Mouse (Mus musculus) left cerebral cortex, adult 2 months (tissue): ENCODE results near the gene Gusb. TPM values are rescaled to one million over a fixed set of nuclear protein-coding genes. Genes with fewer than 3 reads are reported as not detected.

Experiments used
- DNase-seq, 2 experiments: peaks; one replicate each; pipeline ENCODE4 v3.0.0; 2021 to 2022; ENCODE audit warnings: low spot score in 2 of 2, mixed read lengths in 1 of 2; ENCODE audit errors: extremely low spot score in 1 of 2
- H3K27ac ChIP-seq: fragments of 200-600 bp; 2 replicates; pipeline ENCODE4 v1.8.1; 2022
- H3K4me3 ChIP-seq: fragments of 200-600 bp; 2 replicates; pipeline ENCODE4 v1.8.1; 2022
- CTCF ChIP-seq: fragments of 200-600 bp; IDR thresholded peaks from 2 replicates; pipeline ENCODE4 v1.8.1; 2022; ENCODE audit warnings: antibody characterized with exemption, mild to moderate bottlenecking, moderate library complexity
- intact Hi-C: fragments of 180-260 bp; cut with DNase I; formaldehyde crosslinking; loops from one replicate; pipeline ENCODE4 v1.15.1; 2025
- long read RNA-seq, 2 experiments: library from polyadenylated mRNA; stranded (forward); transcript quantifications; one replicate each; pipeline ENCODE4 v2.0.0; 2021; ENCODE audit warnings: borderline mapping rate in 2 of 2
- total RNA-seq, 2 experiments: library from RNA; stranded (reverse); gene quantifications; 2 replicates each; pipeline ENCODE4 v1.2.3; 2021

Gene Gusb
- 10 to 100 TPM; 10.3 to 12.2 TPM for total RNA-seq
- long read RNA-seq, experiment 1, transcript Gusb-201 (12 exons, 2,687 nt) = major isoform, 13 of 22 reads
- long read RNA-seq, experiment 1, partial matches to known transcripts = 1 of 22 reads
- long read RNA-seq, experiment 1, other reads (novel, unspliced or antisense) = 3 of 22 reads
- long read RNA-seq, experiment 2, transcript Gusb-201 (12 exons, 2,687 nt) = major isoform, 18 of 32 reads
- long read RNA-seq, experiment 2, partial matches to known transcripts = 0 of 32 reads
- long read RNA-seq, experiment 2, other reads (novel, unspliced or antisense) = 12 of 32 reads

- peak within 1 kb of the TSS; percentile 73 for H3K27ac ChIP-seq
- intact Hi-C loops = no loop called here
These were observed at the start of gene Gusb for GRCm38 (mm10) chr5:130002301-130003146. Gene Gusb (minus strand): TSS chr5:130003049.

GRCm38 (mm10) chr5:130052510-130052909 is 49.7 kb upstream of the Gusb start:
- Histone ChIP-seq H3K4me3 (no peak overlapping the region), H3K27ac (no peak overlapping the region)
- intact Hi-C loops = no loop called here
- TF ChIP-seq CTCF = no peak
- DNase-seq = no peak

More at GRCm38 (mm10) chr5:130002301-130003146, at the start of gene Gusb:
- DNase-seq = peak; percentile 60 to 66
- no peak for TF ChIP-seq CTCF
- peak within 1 kb of the TSS; percentile 71 for H3K4me3 ChIP-seq

GRCm38 (mm10) chr5:130051073-130051860 is 48.4 kb upstream of the Gusb start:
- Histone ChIP-seq H3K4me3 (no peak overlapping the region), H3K27ac (no peak overlapping the region)
- intact Hi-C loops = no loop called here
- no peak for TF ChIP-seq CTCF
- no peak for DNase-seq

- Histone ChIP-seq H3K4me3 (no peak overlapping the region), H3K27ac (no peak overlapping the region)
- no peak for DNase-seq
- intact Hi-C loops = no loop called here
- TF ChIP-seq CTCF = no peak
These were observed 47.6 kb upstream of the Gusb start for GRCm38 (mm10) chr5:130050416-130050815.

- Histone ChIP-seq H3K27ac (no peak overlapping the region), H3K4me3 (no peak overlapping the region)
- intact Hi-C loops = no loop called here
- no peak for TF ChIP-seq CTCF
- no peak for DNase-seq
These were observed 46.1 kb upstream of the Gusb start for GRCm38 (mm10) chr5:130048786-130049520.

- no peak overlapping the region for H3K27ac ChIP-seq
- DNase-seq = no peak
- intact Hi-C loops = no loop called here
- TF ChIP-seq CTCF = peak; percentile 22
- no peak overlapping the region for H3K4me3 ChIP-seq
These were observed 44.2 kb upstream of the Gusb start for GRCm38 (mm10) chr5:130047013-130047412.

GRCm38 (mm10) chr5:130046589-130046988 is 43.7 kb upstream of the Gusb start:
- TF ChIP-seq CTCF = no peak
- intact Hi-C loops = no loop called here
- Histone ChIP-seq H3K4me3 (no peak overlapping the region), H3K27ac (no peak overlapping the region)
- DNase-seq = no peak

- DNase-seq = no peak
These were observed 43.3 kb upstream of the Gusb start for GRCm38 (mm10) chr5:130046100-130046499.

GRCm38 (mm10) chr5:130044201-130044695 is 41.4 kb upstream of the Gusb start:
- no peak overlapping the region for H3K4me3 ChIP-seq
- peak; percentile 84 for TF ChIP-seq CTCF
- intact Hi-C loops = loop anchor here (1.0 kb wide), 1 partner anchor 95 kb away; no protein-coding TSS in a partner anchor
- no peak overlapping the region; the same call in 1 of the 2 replicates for H3K27ac ChIP-seq
- DNase-seq = peak; percentile 32 to 53

More at GRCm38 (mm10) chr5:130046100-130046499, 43.3 kb upstream of the Gusb start:
- no peak for TF ChIP-seq CTCF
- Histone ChIP-seq H3K4me3 (no peak overlapping the region), H3K27ac (no peak overlapping the region)
- intact Hi-C loops = no loop called here

- DNase-seq = no peak
- intact Hi-C loops = loop anchor here (1.0 kb wide), 1 partner anchor 96 kb away; no protein-coding TSS in a partner anchor
- H3K27ac ChIP-seq = peak overlapping the region; percentile 37; the same call in 1 of the 2 replicates
- no peak overlapping the region for H3K4me3 ChIP-seq
- no peak for TF ChIP-seq CTCF
These were observed 40.9 kb upstream of the Gusb start for GRCm38 (mm10) chr5:130043741-130044140.

- no peak for DNase-seq
- intact Hi-C loops = no loop called here
- Histone ChIP-seq H3K4me3 (no peak overlapping the region), H3K27ac (no peak overlapping the region)
- no peak for TF ChIP-seq CTCF
These were observed 38.4 kb upstream of the Gusb start for GRCm38 (mm10) chr5:130041262-130041661.
